Mouse (Mus musculus) 3134 (cell line): ENCODE results near the gene Cacnb1.

Experiments
- DNase-seq: peaks from one replicate; pipeline ENCODE4 v3.0.0-alpha.2; 2011; ENCODE audit warnings: low spot score; ENCODE audit not compliant: insufficient read length; ENCODE audit errors: extremely low read depth

The Cacnb1 gene

GRCm38 (mm10) chr11:98016177-98016576, 6.7 kb downstream of the Cacnb1 start:
- no peak for DNase-seq

GRCm38 (mm10) chr11:98012831-98013230, 10.0 kb downstream of the Cacnb1 start:
- no peak for DNase-seq

DNA sequence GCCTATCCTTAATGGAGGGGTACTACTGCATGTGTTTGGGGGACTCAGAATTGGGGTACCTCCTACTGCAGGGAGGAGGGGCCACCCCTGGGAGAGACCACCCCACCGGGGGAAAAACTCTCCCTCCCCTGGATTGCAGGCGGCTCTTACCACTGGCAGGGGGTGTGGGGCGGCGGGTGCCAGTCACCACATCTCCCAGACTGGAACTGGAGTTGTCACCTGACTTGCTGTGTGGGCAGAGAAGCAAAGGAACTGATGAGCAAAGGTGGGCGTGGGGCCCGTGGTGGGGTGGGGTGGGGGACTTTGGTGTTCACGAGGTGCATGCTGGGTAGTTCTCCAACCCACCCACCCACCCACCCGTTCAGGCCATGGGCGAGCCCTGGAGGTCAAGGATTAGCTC, 11.1 kb downstream of the Cacnb1 start:
- DNase-seq: no peak

DNA sequence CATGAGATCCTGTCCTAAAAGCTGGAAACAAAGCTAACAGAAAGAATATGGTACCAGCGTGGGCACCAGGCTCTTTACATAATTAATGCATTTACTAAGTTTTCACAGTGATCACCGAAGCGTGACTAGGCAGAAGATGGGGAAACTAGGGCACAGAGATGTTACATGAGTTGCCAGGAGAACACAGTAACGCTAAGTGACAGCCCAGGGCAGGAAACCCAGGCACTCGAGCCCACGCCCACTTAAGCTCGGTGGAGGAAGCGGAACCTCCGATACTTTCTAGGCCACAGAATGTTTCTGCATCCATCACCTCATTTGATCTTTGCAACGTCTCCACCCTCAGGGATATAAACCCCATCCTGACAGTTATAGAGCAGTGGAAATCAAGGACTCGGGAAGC, 14.7 kb downstream of the Cacnb1 start:
- DNase-seq: no peak

GRCm38 (mm10) chr11:98005686-98006085, 17.1 kb downstream of the Cacnb1 start:
- peak; percentile 57 for DNase-seq

- peak; percentile 34 for DNase-seq
These were observed 17.8 kb downstream of the Cacnb1 start for GRCm38 (mm10) chr11:98005076-98005475.

- peak; percentile 55 for DNase-seq
These were observed 18.7 kb downstream of the Cacnb1 start for GRCm38 (mm10) chr11:98004161-98004560.

DNA sequence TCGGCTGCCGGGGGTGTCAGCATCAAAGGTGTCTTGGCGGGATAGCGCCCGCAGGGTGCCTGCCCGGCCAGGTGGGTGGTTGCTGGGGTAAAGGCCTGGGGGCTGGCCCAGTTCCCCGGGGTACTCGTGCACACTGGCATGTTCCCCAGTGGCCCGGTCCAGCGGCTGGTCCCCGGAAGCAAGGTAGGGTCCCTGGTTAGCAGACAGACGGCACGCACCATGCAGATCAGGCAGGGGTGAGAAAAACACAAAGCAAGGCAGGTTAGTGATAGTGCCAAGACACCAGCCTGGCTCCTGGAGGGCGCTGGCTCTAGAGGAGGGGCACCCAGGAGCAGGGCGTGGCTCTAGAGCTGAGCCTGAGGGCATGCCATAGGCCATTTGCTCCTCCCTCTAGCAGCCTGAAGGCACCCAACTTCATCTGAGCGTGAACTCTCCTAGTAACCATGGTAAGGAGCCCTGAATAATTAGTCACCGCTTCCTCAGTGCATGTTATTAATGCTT, 19.6 kb downstream of the Cacnb1 start:
- DNase-seq: peak; percentile 52

- DNase-seq: peak; percentile 42
These were observed 20.2 kb downstream of the Cacnb1 start for GRCm38 (mm10) chr11:98002627-98003026.

DNA sequence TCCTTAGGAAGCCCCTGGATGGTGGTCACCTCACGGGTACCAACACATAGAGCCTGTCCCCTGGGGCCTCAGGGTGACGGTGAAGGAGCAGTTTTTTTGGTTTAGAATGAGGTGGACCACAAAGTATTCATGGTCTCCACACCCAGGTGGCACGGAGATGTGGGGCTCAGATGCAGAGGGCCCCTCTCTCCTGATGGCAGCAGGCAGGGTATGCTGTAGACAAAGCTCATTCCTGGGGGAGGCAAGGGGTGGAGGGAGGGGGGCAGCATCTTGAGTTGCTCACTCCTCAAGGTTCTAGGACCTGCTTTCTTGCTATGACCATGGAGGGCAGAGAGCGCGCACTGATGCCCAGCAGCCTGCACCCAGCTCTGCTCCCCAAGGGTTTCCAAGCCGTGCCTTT, 20.8 kb downstream of the Cacnb1 start:
- no peak for DNase-seq

DNA sequence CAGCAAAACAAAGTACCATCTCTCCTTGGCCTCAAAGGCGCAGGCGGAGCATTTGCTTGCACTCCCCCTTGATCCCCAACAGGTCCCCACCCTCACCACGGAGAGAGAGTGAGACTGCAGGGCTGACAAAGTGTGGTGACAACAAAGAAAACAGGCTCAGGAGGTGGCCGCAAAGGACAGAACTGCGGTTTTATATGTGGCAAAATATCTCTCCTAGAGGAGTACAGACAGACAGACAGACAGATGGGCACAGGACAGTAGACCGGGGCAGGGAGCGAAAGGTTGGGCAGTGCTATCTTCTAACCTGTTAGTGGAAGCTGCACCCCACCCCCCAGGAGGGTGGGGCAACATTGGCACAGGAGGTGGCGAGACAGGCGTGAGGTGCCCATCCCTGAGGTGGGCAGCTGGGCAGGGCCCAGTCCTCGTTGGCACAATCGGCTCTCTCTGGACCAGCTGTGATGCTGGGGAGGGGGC, 21.4 kb downstream of the Cacnb1 start:
- DNase-seq: no peak

- no peak for DNase-seq
These were observed 22.3 kb downstream of the Cacnb1 start for GRCm38 (mm10) chr11:98000378-98001140.

DNA sequence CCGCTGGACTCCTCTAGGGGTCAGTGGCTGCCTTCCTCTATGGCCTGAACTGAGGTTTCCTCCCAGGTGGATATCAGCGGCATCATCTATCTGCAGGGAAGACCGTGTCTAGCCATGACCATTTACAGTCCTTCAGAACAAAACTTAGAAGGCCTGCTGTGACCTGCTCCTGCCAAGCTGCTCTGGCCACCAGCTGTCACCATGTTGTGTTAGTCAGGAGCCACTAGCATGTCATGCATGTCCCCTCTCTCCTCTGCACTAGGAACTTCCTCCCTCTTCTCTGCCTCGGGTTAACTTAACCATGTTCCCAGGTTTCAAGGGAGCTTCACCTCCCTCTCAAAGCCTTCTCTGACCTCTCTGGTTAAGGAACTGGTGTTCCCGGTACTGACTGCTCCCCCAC, 23.1 kb downstream of the Cacnb1 start:
- DNase-seq: no peak

DNA sequence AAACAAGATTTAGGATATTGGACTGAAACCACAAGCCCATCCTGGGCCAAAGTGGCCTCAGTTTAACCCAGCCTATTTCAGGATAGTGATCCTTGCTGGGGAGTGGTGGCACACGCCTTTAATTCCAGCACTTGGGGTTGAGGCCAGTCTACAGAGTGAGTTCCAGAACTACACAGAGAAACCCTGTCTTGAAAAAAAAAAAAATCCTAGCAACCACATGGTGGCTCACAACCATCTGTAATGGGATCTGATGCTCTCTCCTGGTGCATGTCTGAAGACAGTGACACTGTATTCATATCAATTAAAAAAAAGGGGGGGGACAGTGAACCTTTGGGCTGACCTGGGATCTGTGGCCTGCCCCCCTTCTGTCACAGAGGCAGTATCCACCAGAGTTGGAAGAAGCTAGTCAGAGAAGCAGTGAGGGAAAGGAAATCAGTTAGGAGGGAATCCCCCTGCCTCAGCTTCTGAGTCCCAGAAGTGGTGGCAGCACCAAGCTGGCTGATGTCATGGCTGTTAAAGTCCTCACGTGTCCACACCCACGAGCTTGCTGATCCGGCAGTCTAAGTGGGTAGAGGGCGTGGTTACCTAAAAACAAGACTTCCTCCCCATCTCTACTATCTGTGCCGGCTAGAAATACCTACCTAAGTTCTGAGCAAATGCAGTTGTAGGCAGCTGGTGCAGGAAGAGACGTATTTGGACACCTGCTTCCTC, 23.8 kb downstream of the Cacnb1 start:
- DNase-seq: no peak

DNA sequence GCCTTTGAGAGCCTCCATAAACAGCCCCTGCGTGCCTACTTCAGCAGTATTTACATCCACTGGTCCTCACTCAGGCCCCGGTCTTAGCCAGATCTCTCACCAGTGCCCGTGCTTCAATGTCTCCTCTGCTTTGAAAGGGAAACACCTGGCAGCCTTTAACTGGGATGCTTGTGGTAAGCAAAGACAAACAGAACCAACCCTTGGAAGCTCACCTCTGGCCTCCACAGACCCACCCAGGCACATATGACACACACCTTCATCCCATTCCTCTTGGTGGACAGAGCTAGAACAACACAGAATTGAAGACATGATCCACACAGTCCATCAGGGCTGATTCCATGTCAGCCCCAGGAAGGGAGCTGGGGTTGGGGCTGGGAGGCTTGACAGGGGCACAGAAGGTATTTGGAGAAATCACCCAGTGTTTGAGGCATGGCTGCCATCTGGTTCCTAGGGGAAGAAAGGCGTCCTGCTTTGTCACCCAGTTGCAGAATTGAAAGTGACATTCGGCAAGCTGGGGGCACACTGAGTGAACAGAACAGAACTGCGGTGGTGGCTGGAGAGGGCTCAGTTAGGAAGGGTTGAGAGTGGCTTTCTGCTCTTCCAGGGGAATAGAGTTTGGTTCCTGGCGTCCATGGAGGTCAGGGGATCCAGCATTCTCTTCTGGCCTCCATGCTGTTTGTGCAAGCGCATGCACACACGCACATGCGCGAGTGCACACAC, 24.6 kb downstream of the Cacnb1 start:
- DNase-seq: no peak

GRCm38 (mm10) chr11:97997387-97997960, 25.4 kb downstream of the Cacnb1 start:
- DNase-seq: no peak

DNA sequence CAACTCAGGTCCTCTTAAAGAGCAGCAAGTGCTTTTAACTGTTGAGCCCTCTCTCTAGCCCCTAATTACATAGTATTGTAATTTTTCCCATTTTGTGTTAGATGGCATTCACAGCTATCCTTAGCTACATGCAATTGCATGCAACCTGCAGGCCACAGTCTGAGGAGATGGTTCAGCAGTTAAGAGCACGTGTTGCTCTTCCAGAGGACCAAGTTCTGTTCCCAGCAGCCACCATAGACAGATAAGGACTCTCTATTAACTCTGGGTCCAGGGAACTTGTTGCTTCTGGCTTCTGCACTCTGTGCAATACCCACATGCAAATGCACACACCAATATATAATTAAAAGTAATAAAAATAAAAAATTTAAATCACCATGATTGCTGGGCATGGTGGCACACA, 26.1 kb downstream of the Cacnb1 start:
- DNase-seq: no peak

GRCm38 (mm10) chr11:97995564-97996288, 27.1 kb downstream of the Cacnb1 start, which contains the start of gene Arl5c:
Gene Arl5c (minus strand): TSS chr11:97996181.
- no peak for DNase-seq

DNA sequence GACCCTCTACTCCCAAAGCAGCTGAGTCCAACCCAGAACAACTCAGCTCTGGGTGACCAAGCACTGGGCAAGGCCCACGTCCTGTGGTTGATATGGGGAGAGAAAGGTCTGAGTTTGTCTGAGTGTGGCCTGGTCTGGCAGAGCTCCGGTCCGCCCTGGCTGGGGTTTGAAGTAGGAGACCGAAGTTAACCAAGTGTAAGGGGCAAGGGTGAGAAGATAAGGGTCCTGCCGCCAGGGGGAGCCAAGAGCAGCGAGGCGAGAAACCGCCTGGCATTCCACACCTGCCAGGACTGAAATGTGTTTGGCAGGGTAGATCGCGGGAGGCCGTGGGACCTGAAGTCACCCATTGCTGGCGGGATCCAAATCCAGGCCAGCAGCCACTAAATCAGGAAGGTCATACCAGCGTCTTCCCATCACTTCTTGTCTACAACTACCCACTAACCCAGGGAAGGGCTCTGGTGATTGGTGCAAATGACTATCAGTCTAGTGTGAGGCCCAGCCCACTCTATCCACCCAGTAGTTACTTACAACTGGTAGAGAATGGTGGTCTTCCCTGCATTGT, 28.2 kb downstream of the Cacnb1 start:
- peak; percentile 69 for DNase-seq
